Mouse (Mus musculus) ovary, adult 10 weeks (tissue): ENCODE measurements around the gene Tbxa2r. TPM values are rescaled to one million over a fixed set of nuclear protein-coding genes. Genes with fewer than 3 reads are reported as not detected.

Source experiments
- polyA plus RNA-seq: library from polyadenylated mRNA; stranded (reverse); fragments of 350-450 nt; fragmentation: Illumina TruSeq; extraction: RNeasy Lipid Tissue Mini Kit (QIAGEN cat#74804); gene quantifications from one replicate; pipeline ENCODE4 v1.2.3, GENCODE M21; 2014

The Tbxa2r gene
- not detected for polyA plus RNA-seq

GRCm38 (mm10) chr10:81328386-81328785 is at the start of gene Tbxa2r:
Tbxa2r (plus strand) TSS chr10:81328731.

DNA sequence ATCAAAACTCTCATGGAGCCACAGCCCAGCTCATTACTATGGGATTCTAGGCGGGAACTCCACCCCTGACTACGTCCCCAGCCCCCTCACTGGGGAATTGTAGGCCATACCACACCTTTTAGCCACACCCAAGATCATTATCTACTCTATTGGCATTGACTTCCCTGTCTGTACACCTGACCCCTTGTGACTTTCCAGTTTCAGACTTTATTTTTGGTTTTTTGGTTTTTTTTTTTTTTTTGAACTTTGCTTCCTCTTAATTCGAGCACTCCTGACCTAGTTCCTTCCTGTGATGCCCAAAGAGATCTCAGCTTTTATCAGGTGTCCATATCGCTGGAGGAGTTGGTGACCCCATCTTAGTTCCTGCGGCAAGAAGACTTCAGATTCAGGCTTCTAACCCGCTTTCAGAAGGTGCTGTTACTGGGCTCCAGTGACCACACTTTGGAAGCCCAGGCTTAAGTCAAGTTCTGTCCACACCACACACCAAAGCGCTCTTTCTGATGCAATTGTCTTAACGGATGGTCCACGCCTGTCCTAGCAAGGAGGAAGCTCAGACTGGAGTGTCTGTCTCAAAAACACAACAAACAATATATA is 36.9 kb upstream of the Tbxa2r start, which contains the start of gene Tjp3:
Tjp3 (minus strand) TSS at position 71 of the 594 bp plus-strand sequence.

DNA sequence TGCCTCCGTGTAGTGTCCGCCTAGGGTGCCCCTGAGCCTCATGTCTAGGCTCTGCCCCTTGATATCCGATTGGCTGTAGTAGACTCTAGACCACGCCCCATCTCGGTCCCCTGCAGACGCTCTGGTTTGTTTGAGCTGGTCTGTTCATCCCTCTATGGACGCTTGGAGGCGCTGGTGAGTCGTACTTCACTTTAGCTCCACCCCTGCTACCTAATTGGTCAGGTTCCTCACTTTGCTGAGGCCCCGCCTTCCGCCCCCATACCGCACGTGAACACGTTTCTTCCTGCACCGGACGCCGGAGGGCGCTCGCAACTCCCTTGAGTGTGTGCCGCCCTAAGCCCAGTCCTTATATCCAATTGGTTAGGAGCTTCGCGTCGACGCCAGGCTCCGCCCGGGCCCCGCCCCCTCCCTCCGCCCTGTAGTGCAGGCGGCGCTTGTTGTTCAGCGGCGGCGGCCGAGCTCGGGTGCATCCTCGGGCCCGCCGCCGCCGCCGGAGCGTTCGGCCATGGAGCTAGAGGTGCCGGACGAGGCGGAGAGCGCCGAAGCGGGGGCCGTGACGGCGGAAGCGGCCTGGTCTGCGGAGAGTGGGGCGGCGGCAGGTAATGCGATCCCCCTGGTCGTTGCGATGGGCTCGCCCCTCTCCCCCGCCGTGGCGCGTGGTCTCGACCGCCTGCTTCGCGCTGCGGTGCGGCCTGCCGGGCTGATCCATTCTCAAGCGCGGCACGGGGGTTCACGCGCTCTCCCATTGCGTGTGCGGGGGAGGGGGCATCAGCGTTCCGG is 35.8 kb upstream of the Tbxa2r start, which contains the start of gene Pip5k1c:
Pip5k1c (plus strand) TSS at position 410 of the 780 bp plus-strand sequence.

DNA sequence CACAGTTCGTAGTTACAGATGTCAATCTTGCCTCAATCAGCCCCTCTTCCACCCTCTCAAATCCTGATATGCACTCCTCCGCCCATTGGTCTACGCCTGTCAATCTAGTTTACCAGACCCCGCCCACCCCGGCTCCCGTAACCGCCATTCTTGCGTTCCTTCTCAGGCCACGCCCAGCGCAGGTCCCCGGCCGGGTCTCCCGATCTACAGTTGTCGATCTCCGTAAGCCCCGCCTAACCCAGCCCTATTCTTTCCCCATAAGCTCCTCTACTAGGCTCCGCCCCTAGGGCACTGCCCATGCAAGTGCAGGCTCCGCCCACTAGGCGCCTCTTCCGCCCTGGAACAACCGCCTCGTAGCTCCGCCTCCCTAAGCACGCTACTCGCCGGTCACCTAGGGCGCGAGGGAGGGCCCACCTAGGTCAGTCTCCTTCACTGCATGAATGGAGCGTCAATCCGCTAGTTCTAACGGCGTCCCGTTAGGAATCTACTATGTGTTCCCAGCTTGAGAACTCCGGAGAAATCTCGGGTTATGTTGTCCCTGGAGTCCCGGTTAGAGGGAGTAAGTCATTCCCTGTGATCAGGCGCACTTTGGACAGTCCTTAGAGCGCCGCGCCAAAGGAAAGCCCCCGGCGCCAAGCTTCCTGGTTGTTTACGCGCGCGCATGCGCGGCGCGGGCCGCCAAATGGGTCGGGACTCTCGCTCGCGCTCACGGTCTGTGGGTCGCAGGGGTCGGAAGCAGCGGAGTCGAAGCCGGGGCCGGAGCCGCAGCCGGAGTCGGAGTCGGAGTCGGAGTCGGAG is 7.8 kb upstream of the Tbxa2r start, which contains the start of gene Cactin:
Cactin (plus strand) TSS at position 554 of the 798 bp plus-strand sequence.

DNA sequence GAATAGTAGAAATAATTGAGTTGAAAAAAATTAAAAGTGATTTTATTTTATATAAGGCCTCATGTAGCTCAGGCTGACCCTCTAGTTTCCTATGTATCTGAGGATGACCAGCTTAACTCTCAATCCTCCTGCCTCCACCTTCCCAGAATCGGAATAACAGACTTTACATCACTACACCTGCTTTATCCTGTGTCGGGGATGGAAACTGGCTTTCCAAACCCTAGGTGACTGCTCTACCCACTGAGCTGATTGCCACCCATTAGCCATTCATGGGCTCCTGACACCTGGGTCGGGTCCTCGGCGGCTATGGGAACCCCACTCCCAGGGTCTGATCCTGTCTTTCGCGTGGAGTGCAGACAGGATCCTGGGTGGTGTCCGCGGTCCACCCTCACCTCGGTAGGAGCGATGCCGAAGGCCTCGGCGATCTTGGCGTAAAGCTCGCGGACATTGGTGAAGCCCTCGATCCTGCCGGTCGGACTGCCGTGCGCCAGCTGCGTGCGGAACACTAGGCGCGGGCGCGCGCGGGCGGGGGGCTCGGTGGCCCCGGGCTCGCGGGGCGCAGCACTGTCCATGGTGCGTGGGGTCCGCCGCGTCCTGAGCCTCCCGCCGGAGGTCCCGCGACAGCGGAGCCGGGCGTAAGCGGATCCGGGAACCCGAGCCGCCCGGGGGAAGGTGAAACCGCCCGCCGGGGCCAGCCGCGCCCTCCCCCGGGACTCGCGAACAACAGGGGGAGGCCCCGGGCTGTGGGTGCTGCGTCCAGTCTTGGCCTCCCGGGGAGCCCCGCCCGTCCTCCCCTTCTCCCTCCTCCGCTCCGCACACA is 14.4 kb downstream of the Tbxa2r start, which contains the start of gene Gipc3:
Gipc3 (minus strand) TSS at position 581 of the 820 bp plus-strand sequence.

DNA sequence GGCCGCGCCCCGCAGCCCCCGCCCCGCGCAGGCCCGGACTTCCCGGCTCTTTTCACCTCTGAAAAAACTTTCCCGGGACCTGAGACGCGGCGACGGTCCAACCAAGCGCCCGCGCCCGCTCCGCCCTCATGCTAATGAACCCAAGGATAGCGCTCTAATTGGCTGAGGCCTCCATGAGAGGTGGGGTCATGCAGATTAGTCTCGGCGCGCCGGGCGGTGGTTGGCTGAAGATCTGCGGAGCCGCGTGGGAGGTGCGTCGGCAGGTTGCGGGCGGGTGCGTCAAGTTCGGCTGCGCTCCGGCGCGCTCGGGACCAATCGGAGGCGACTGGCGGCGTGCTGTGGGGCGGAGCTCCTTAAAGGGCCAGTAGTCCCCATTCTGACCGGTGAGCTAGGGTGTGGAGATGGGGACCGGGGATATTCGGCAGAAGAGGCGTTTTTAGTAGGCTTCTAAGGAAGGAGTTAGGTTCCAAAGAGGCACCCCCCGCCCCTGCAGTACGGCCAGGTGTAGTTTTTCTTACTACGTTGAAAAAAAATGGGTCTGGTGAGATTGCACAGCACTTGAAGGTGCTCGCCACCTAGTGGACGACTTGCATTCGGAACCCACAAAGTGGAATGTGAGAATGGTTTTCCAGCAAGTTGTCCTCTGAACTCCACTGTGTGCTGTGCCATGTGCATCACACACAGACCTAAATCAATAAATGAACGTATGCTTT is 22.0 kb downstream of the Tbxa2r start, which contains the start of gene Hmg20b:
Hmg20b (minus strand) TSS at position 130 of the 713 bp plus-strand sequence.

GRCm38 (mm10) chr10:81356991-81357844 is 28.7 kb downstream of the Tbxa2r start, which contains the start of gene Mfsd12:
Mfsd12 (plus strand) TSS chr10:81357491.

GRCm38 (mm10) chr10:81365672-81366476 is 37.3 kb downstream of the Tbxa2r start, which contains the start of gene 4930404N11Rik:
4930404N11Rik (minus strand) TSS chr10:81365816.

DNA sequence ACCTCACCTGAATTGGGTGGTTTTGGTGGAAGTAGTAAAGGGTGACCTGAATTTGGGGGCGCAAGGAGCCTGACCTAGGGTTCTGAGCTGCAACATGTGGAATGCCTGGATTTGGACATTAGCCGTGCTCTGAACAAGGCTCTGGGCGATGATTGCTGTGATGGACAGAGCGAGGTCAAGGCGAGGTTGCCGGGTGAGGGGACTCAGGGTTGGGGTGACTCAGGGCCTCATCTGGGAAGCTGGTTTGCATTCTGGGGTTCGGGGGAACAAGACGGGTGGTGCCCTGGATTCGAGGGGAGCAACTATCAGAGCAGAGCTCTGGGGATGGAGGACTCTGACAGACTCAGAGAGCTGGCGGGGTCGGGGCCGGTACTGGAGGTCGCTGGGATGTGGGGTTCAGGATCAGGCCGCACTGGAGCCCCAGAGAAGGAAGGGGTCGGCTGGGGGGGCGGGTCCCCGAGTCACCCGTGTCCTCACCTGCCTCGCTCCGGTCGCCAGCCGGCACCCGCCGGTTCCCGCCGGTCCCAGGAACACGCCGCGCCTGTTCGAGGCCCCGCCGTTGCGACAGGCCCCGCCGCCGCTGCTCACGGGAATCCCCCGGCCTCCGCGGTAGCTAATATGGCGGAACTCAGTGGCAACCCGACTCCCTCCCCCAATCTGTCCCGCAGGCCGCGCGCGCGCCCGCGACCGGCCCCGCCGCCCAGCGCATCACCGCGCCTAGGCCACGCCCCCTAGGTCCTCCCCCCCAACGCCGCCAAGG is 49.4 kb downstream of the Tbxa2r start, which contains the start of gene Fzr1:
Fzr1 (minus strand) TSS at position 724 of the 760 bp plus-strand sequence.

DNA sequence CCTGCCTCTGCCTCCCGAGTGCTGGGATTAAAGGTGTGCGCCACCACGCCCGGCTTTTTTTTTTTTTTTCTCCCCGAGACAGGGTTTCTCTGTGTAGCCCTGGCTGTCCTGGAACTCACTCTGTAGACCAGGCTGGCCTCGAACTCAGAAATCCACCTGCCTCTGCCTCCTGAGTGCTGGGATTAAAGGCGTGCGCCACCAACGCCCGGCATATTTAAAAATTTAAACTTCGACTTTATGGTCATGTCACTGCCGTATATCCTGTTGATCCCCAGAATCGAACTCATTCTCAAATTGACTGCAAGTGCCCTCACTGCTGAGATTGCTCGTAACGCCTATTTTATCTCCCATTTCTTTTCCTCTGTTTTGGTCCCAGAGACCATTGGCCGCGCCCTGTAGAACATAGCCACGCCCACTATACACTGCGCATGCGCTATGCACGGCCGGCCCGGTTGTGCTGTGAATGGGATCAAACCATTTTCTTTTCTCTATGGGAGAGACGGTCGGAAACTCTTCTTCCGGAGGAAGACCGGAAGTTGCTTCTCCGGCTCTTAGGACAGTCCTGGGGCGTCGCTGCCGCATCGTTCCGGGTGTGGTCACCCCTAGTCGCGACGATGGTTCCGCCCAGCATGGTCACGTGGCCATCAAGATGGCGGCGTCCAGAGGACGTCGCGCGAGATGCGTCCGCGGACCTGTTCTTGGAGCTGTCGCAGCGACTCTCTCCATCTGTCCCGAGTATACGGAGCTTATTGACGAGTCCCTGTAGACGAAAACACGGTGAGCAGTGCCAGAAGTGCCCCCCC is 55.5 kb downstream of the Tbxa2r start, which contains the start of the genes Dohh and Gm48551:
Dohh (plus strand) TSS at position 627 of the 803 bp plus-strand sequence.
Gm48551 (plus strand) TSS at position 665 of the 803 bp plus-strand sequence.

Other genes with a start within 250 kb of the Tbxa2r start
- gene Creb3l3, start 229.9 kb upstream of the Tbxa2r start, polyA plus RNA-seq: 0.77 TPM
- 1.1 TPM for gene Map2k2, start 222.8 kb upstream of the Tbxa2r start, polyA plus RNA-seq
- 17.8 TPM for gene Zbtb7a, start 193.5 kb upstream of the Tbxa2r start, polyA plus RNA-seq
- 0.46 TPM for gene Pias4, start 160.8 kb upstream of the Tbxa2r start, polyA plus RNA-seq
- gene Eef2, start 152.1 kb upstream of the Tbxa2r start, polyA plus RNA-seq: 6.8 TPM
- not detected for gene Dapk3, start 145.7 kb upstream of the Tbxa2r start, polyA plus RNA-seq
- not detected for gene 4930442H23Rik, start 144.9 kb upstream of the Tbxa2r start, polyA plus RNA-seq
- not detected for gene Nmrk2, start 126.7 kb upstream of the Tbxa2r start, polyA plus RNA-seq
- not detected for gene Atcay, start 97.9 kb upstream of the Tbxa2r start, polyA plus RNA-seq
- 0.66 TPM for gene Zfr2, start 95.6 kb upstream of the Tbxa2r start, polyA plus RNA-seq
- not detected for gene Matk, start 75.8 kb upstream of the Tbxa2r start, polyA plus RNA-seq
- gene Mrpl54, start 61.8 kb upstream of the Tbxa2r start, polyA plus RNA-seq: not detected
- gene Apba3, start 61.8 kb upstream of the Tbxa2r start, polyA plus RNA-seq: not detected
- gene Tjp3, start 37.1 kb upstream of the Tbxa2r start, polyA plus RNA-seq: not detected
- gene Pip5k1c, start 35.8 kb upstream of the Tbxa2r start, polyA plus RNA-seq: 2.6 TPM
- 0.17 TPM for gene Cactin, start 7.6 kb upstream of the Tbxa2r start, polyA plus RNA-seq
- not detected for gene Gipc3, start 14.5 kb downstream of the Tbxa2r start, polyA plus RNA-seq
- 4.2 TPM for gene Hmg20b, start 21.7 kb downstream of the Tbxa2r start, polyA plus RNA-seq
- not detected for gene Mfsd12, start 28.8 kb downstream of the Tbxa2r start, polyA plus RNA-seq
- not detected for gene 4930404N11Rik, start 37.1 kb downstream of the Tbxa2r start, polyA plus RNA-seq
- gene Fzr1, start 49.8 kb downstream of the Tbxa2r start, polyA plus RNA-seq: 0.26 TPM
- not detected for gene Dohh, start 55.7 kb downstream of the Tbxa2r start, polyA plus RNA-seq
- not detected for gene Gm48551, start 55.7 kb downstream of the Tbxa2r start, polyA plus RNA-seq
- gene Gm48552, start 60.3 kb downstream of the Tbxa2r start, polyA plus RNA-seq: 0.88 TPM
- not detected for gene Smim24, start 64.3 kb downstream of the Tbxa2r start, polyA plus RNA-seq
- gene Nfic, start 126.9 kb downstream of the Tbxa2r start, polyA plus RNA-seq: 14.2 TPM
- not detected for gene Celf5, start 154.0 kb downstream of the Tbxa2r start, polyA plus RNA-seq
- gene Ncln, start 167.7 kb downstream of the Tbxa2r start, polyA plus RNA-seq: not detected
- gene S1pr4, start 171.4 kb downstream of the Tbxa2r start, polyA plus RNA-seq: not detected
- gene Gna15, start 195.5 kb downstream of the Tbxa2r start, polyA plus RNA-seq: not detected
- 1.7 TPM for gene Gna11, start 216.5 kb downstream of the Tbxa2r start, polyA plus RNA-seq
- 10.1 TPM for gene Aes, start 230.8 kb downstream of the Tbxa2r start, polyA plus RNA-seq
- gene Tle2, start 245.8 kb downstream of the Tbxa2r start, polyA plus RNA-seq: 3.3 TPM